Mouse (Mus musculus) neural tube, embryonic 14.5 days (tissue): ENCODE measurements around the gene Fbxo47. TPM values are rescaled to one million over a fixed set of nuclear protein-coding genes. Genes with fewer than 3 reads are reported as not detected.

ENCODE experiments used
- ATAC-seq: fragments of 200-750 bp; cut with Nextera tagmentation; 2 replicates; pipeline ENCODE4 v1.8.0; 2017; ENCODE audit warnings: low read depth, mild to moderate bottlenecking, moderate TSS enrichment, moderate library complexity
- H3K27ac ChIP-seq: fragments of 300-500 bp; sonication (generic); 2 replicates; pipeline ENCODE4 v1.5.1; 2014; ENCODE audit warnings: low read depth, mild to moderate bottlenecking, control low read depth, low read length, moderate library complexity, mixed read lengths
- H3K27me3 ChIP-seq: fragments of 300-500 bp; sonication (generic); 2 replicates; pipeline ENCODE4 v1.6.1; 2014; ENCODE audit warnings: low read length; ENCODE audit not compliant: control insufficient read depth, insufficient read depth
- H3K36me3 ChIP-seq: fragments of 300-500 bp; sonication (generic); 2 replicates; pipeline ENCODE4 v1.6.1; 2014; ENCODE audit warnings: low read length, mixed read lengths; ENCODE audit not compliant: control insufficient read depth, insufficient read depth
- H3K4me1 ChIP-seq: fragments of 300-500 bp; sonication (generic); 2 replicates; pipeline ENCODE4 v1.6.1; 2014; ENCODE audit warnings: low read length; ENCODE audit not compliant: control insufficient read depth, insufficient read depth
- H3K4me2 ChIP-seq: fragments of 300-500 bp; sonication (generic); 2 replicates; pipeline ENCODE4 v1.6.1; 2014; ENCODE audit warnings: mild to moderate bottlenecking, low read depth, low read length, control low read depth
- H3K4me3 ChIP-seq: fragments of 300-500 bp; sonication (generic); 2 replicates; pipeline ENCODE4 v1.5.1; 2014; ENCODE audit warnings: low read depth, low read length, control low read depth, mixed read lengths
- H3K9ac ChIP-seq: fragments of 300-500 bp; sonication (generic); replicated peaks from 2 replicates; pipeline ENCODE4 v1.6.1; 2014; ENCODE audit warnings: low read depth, mild to moderate bottlenecking, control low read depth, low read length, mixed read lengths
- H3K9me3 ChIP-seq: fragments of 300-500 bp; sonication (generic); 2 replicates; pipeline ENCODE4 v1.6.1; 2016; ENCODE audit warnings: low read length; ENCODE audit not compliant: control insufficient read depth
- WGBS: fragments of 180-500 bp; shearing (Covaris S2); extraction: QIAGEN DNeasy Blood & Tissue Kit; methylation state at CpG from one replicate; pipeline ENCODE4 v1.1.7; 2014; 5-methylcytosine and 5-hydroxymethylcytosine counted together
- polyA plus RNA-seq: library from polyadenylated mRNA; unstranded; fragments of >200 nt; fragmentation: Nextera tagmentation; extraction: Ambion mirVana; gene quantifications from 2 replicates; pipeline ENCODE4 v1.2.1, GENCODE M21; 2014

Gene Fbxo47
- polyA plus RNA-seq, 1 experiment from 2014 or later = 0.63 TPM

- H3K9me3 ChIP-seq = no peaks in the 10 kb centered on the region
- H3K9ac ChIP-seq = no peak overlapping the region
- no peak for ATAC-seq
- peaks cover 68% of the 10 kb centered on the region for H3K4me1 ChIP-seq
- no peak overlapping the region for H3K4me2 ChIP-seq
- H3K27me3 ChIP-seq = no peaks in the 10 kb centered on the region
- peaks cover 20% of the 10 kb centered on the region for H3K36me3 ChIP-seq
- no peak overlapping the region for H3K4me3 ChIP-seq
- peak overlapping the region; percentile 22; the same call in 1 of the 2 replicates for H3K27ac ChIP-seq
- WGBS = 44% methylated on average over 5 of the region's 5 CpGs
Observed at GRCm38 (mm10) chr11:97808621-97809234, 75.2 kb downstream of the Fbxo47 start.

DNA sequence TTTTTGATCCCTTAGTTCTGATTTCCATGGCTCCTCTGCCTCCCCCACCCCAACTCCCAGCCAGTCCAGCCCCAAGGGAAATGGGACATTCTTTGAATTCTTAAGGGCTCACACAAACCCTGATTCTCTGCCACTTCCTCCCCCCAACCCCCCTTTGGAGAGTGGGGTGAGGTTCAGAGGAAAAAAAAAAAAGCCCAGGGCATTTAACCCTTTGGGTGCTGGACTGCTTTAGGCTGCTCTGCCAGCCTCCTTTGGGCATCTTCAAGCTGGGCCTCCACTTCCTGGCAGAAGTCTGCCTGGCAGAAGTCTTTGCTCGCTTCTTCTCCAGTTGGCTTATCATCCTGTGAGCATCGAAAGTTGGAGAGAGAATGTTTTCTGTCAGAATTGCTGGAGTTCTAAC lies 75.9 kb downstream of the Fbxo47 start:
- Histone ChIP-seq H3K27ac (no peak overlapping the region), H3K36me3 (peaks cover 17% of the 10 kb centered on the region)
- 56% methylated on average over 2 of the region's 2 CpGs for WGBS

DNA sequence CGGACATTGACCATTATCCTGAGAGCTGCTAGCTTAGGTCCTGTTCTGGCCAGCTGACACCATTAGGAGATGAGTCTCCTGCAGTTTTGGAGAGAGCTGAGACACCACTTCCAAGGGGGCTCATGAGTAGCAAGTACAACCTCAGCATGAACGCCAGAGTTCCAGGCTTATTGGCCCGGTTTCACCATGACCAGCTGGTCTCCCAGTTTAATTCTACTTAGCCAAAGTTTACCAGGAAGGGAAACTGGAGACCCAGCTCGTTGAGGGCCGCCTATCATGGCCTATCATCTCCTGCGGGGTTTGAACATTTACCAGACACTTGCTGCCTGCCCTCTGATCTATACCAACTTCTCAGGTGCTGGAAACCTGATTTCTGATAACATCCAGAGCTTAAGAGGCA lies 76.3 kb downstream of the Fbxo47 start:
- H3K36me3 ChIP-seq = peaks cover 17% of the 10 kb centered on the region
- H3K27me3 ChIP-seq = no peaks in the 10 kb centered on the region
- no peak overlapping the region for H3K27ac ChIP-seq
- no peak overlapping the region for H3K9ac ChIP-seq
- ATAC-seq = no peak
- H3K4me1 ChIP-seq = peaks cover 61% of the 10 kb centered on the region
- H3K4me2 ChIP-seq = no peak overlapping the region
- no peak overlapping the region for H3K4me3 ChIP-seq
- H3K9me3 ChIP-seq = no peaks in the 10 kb centered on the region
- WGBS = 54% methylated on average over 6 of the region's 6 CpGs

More for the DNA sequence above, 75.9 kb downstream of the Fbxo47 start:
- no peak for ATAC-seq
- Histone ChIP-seq H3K4me2 (no peak overlapping the region), H3K9ac (no peak overlapping the region), H3K27me3 (no peaks in the 10 kb centered on the region), H3K4me3 (no peak overlapping the region), H3K9me3 (no peaks in the 10 kb centered on the region), H3K4me1 (peaks cover 65% of the 10 kb centered on the region)

DNA sequence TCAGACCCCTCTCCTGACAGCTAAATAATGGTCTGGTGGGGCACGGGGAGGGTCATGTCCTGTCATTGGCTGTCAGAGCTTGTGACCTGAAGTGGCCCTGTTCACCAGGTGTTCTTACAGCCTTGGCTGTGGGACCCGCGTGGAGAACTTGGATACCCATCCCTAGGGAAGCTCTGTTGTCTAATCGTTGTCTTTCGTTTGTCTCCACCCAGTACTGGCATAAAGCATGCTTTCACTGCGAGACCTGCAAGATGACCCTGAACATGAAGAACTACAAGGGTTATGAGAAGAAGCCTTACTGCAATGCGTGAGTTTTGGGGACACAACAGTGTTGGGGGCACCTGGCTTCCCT lies 77.4 kb downstream of the Fbxo47 start:
- 61% methylated on average over 7 of the region's 7 CpGs for WGBS
- peaks cover 17% of the 10 kb centered on the region for H3K36me3 ChIP-seq
- no peaks in the 10 kb centered on the region for H3K9me3 ChIP-seq
- H3K27me3 ChIP-seq = no peaks in the 10 kb centered on the region
- no peak for ATAC-seq
- H3K4me3 ChIP-seq = no peak overlapping the region
- H3K4me1 ChIP-seq = peaks cover 61% of the 10 kb centered on the region
- H3K9ac ChIP-seq = no peak overlapping the region
- H3K4me2 ChIP-seq = no peak overlapping the region
- no peak overlapping the region for H3K27ac ChIP-seq

DNA sequence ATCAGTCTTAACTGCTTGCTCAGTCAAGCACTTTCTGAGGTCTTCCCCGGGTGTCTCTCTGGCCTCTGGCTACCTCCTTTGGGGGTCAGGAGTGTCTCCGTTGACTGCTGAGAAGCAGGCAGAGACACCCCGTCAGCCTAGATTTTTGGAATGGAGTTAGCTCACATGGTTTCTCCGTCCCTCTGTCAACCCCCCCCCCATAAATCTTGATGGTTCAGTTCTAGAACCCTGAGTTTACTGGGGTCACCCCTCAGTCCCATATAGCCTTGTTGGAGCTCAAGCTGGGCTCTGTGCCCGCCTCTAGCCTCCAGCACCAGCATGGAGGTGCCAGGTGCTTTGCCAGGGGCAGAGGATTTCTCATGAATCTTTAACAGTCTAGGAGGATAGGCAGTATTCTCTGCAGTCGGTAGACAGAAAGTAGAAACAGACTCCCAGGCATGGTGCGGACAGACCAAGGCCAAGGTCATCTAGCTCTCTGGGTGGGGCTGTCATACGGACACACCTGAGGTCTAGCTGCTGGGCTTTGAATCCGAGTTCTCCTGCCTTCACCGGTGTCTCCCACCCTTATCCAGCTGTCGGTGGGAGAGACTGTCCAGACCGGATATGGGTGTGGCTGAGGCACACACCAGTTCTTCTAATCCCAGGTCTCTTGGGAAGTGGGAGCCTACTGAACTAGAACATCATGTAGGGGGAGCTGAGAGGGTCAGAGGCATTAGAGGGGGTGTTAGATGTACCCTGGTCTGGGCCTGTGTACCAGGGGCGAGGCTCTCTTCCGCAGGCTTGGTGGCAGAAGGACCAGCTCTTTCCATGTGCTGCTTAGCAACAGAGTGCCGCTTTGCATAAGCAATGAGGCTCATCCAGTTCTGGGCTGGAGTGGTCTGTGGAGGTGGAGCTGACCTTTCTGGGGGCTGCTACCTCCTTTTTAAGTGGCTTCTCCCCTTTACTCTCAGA lies 78.0 kb downstream of the Fbxo47 start:
- Histone ChIP-seq H3K9me3 (no peaks in the 10 kb centered on the region), H3K4me1 (peaks cover 64% of the 10 kb centered on the region), H3K27me3 (no peaks in the 10 kb centered on the region), H3K9ac (no peak overlapping the region), H3K4me3 (no peak overlapping the region), H3K27ac (peak overlapping the region; percentile 41), H3K4me2 (peak overlapping the region; percentile 4; the same call in 1 of the 2 replicates), H3K36me3 (peaks cover 17% of the 10 kb centered on the region)
- ATAC-seq = peak; percentile 25; the same call in 1 of the 2 replicates
- 28% methylated on average over 15 of the region's 15 CpGs for WGBS

DNA sequence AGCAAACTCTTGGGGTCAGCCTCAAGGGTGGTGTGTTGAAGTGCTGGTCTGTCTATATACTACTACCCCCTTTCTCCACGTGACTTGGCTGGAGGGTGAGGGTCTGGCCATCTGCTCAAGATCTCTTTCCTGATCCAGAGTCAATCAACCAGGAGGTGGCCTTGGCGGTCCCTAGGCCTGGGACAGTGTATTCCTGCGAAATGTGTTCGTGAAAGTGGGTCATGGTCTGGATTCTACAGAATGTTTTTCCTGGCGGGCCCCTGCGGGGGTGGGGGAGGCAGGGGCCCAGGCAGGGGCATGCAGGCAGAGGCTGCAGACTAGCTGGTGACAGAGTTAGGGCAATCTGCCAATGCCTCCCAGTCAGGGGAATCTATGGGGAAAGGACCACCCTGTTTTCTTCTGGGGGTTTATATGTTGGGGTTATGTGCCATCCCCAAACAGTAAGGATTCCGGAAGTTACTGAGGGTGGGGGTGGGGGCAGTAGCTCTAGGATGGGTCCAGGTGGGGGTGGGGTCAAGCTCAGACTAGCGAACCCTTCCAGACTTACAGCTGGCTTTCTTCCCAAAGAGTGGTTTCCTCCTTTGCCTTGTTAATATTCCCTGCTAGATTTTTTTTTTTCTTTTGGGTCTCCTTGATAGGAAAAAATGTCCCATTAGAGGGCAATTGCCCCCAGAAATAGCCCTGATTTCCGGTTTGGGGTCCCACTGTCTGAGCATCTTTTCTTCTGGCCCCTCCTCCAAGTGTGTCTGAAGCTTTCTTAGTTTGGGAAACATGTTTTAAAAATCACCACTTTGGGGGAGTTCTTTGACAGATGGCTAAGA lies 78.9 kb downstream of the Fbxo47 start:
- H3K4me3 ChIP-seq = no peak overlapping the region
- 30% methylated on average over 9 of the region's 9 CpGs for WGBS
- peak overlapping the region; percentile 6; the same call in 1 of the 2 replicates for H3K4me2 ChIP-seq
- peaks cover 64% of the 10 kb centered on the region for H3K4me1 ChIP-seq
- peaks cover 17% of the 10 kb centered on the region for H3K36me3 ChIP-seq
- no peaks in the 10 kb centered on the region for H3K9me3 ChIP-seq
- H3K27ac ChIP-seq = peak overlapping the region; percentile 62
- H3K9ac ChIP-seq = no peak overlapping the region
- ATAC-seq = 0 out of 2 replicates have a peak, but pooled peaks have one; percentile 5
- H3K27me3 ChIP-seq = no peaks in the 10 kb centered on the region; the same call in 1 of the 2 replicates

GRCm38 (mm10) chr11:97803847-97804246 lies 80.1 kb downstream of the Fbxo47 start:
- no peaks in the 10 kb centered on the region; the same call in 1 of the 2 replicates for H3K27me3 ChIP-seq
- H3K4me2 ChIP-seq = 0 out of 2 replicates have a peak overlapping the region, but pooled peaks have one; percentile 6
- no peaks in the 10 kb centered on the region for H3K9me3 ChIP-seq
- H3K4me3 ChIP-seq = no peak overlapping the region
- H3K4me1 ChIP-seq = peaks cover 58% of the 10 kb centered on the region
- 85% methylated on average over 5 of the region's 5 CpGs for WGBS
- H3K36me3 ChIP-seq = peaks cover 7% of the 10 kb centered on the region; the same call in 1 of the 2 replicates
- no peak overlapping the region for H3K27ac ChIP-seq
- H3K9ac ChIP-seq = no peak overlapping the region
- no peak for ATAC-seq
